Mouse (Mus musculus) forebrain, embryonic 11.5 days (tissue): ENCODE data around the gene Tmsb15b1. TPM values are rescaled to one million over a fixed set of nuclear protein-coding genes. Genes with fewer than 3 reads are reported as not detected.

Experiments
- ATAC-seq: fragments of 200-750 bp; cut with Nextera tagmentation; replicated peaks from 2 replicates; pipeline ENCODE4 v1.8.0; 2017; ENCODE audit warnings: moderate TSS enrichment; ENCODE audit not compliant: low FRiP score
- DNase-seq: peaks from one replicate; pipeline ENCODE4 v3.0.0-alpha.2; 2017; ENCODE audit warnings: low spot score
- H3K27ac ChIP-seq: fragments of 300-500 bp; sonication (generic); 2 replicates; pipeline ENCODE4 v1.5.1; 2014; ENCODE audit warnings: low read depth, low read length
- H3K27me3 ChIP-seq: fragments of 300-500 bp; sonication (generic); 2 replicates; pipeline ENCODE4 v1.6.1; 2014; ENCODE audit warnings: mild to moderate bottlenecking, low read length, mixed read lengths; ENCODE audit not compliant: control insufficient read depth, insufficient read depth
- H3K36me3 ChIP-seq: fragments of 300-500 bp; sonication (generic); 2 replicates; pipeline ENCODE4 v1.6.1; 2014; ENCODE audit warnings: mild to moderate bottlenecking, low read length, moderate library complexity, mixed read lengths; ENCODE audit not compliant: control insufficient read depth, insufficient read depth
- H3K4me1 ChIP-seq: fragments of 300-500 bp; sonication (generic); replicated peaks from 2 replicates; pipeline ENCODE4 v1.6.1; 2014; ENCODE audit warnings: low read length, mixed read lengths; ENCODE audit not compliant: control insufficient read depth, insufficient read depth
- H3K4me2 ChIP-seq: fragments of 300-500 bp; sonication (generic); 2 replicates; pipeline ENCODE4 v1.6.1; 2014; ENCODE audit warnings: low read depth, mild to moderate bottlenecking, low read length, moderate library complexity, mixed read lengths; ENCODE audit not compliant: severe bottlenecking
- H3K4me3 ChIP-seq: fragments of 300-500 bp; sonication (generic); 2 replicates; pipeline ENCODE4 v1.5.1; 2014; ENCODE audit warnings: low read depth, low read length
- H3K9ac ChIP-seq: fragments of 300-500 bp; sonication (generic); 2 replicates; pipeline ENCODE4 v1.6.1; 2014; ENCODE audit warnings: low read length
- H3K9me3 ChIP-seq: fragments of 300-500 bp; sonication (generic); 2 replicates; pipeline ENCODE4 v1.6.1; 2016; ENCODE audit warnings: low read length, mixed read lengths; ENCODE audit not compliant: control insufficient read depth
- polyA plus RNA-seq: library from polyadenylated mRNA; unstranded; fragments of >200 nt; fragmentation: Nextera tagmentation; extraction: Ambion mirVana; gene quantifications from 2 replicates; pipeline ENCODE4 v1.2.1, GENCODE M21; 2014

Gene Tmsb15b1
- polyA plus RNA-seq, 1 experiment from 2014 or later: 25.3 TPM

- DNase-seq (no peak), ATAC-seq (no peak)
- Histone ChIP-seq H3K4me1 (no peaks in the 10 kb centered on the region), H3K9me3 (no peaks in the 10 kb centered on the region; the same call in 1 of the 2 replicates), H3K4me3 (no peak overlapping the region), H3K36me3 (no peaks in the 10 kb centered on the region), H3K4me2 (no peak overlapping the region), H3K9ac (no peak overlapping the region), H3K27ac (no peak overlapping the region), H3K27me3 (no peaks in the 10 kb centered on the region)
Measured at GRCm38 (mm10) chrX:136925863-136926262, 50.8 kb downstream of the Tmsb15b1 start.

Other genes with a start within 250 kb of the Tmsb15b1 start
- gene Morf4l2, start 233.2 kb downstream of the Tmsb15b1 start, polyA plus RNA-seq: 550 and 558 TPM in 2 replicates
- not detected in 2 replicates for gene Glra4, start 196.7 kb downstream of the Tmsb15b1 start, polyA plus RNA-seq
- 6.8 and 7.4 TPM in 2 replicates for gene Plp1, start 154.2 kb downstream of the Tmsb15b1 start, polyA plus RNA-seq
- 2.1 and 2.4 TPM in 2 replicates for gene Rab9b, start 108.1 kb downstream of the Tmsb15b1 start, polyA plus RNA-seq
- gene H2bfm, start 49.5 kb downstream of the Tmsb15b1 start, polyA plus RNA-seq: not detected in 2 replicates
- 49.6 and 58.7 TPM in 2 replicates for gene Tmsb15b2, start 1.4 kb downstream of the Tmsb15b1 start, polyA plus RNA-seq
- 4.6 and 7.0 TPM in 2 replicates for gene Tmsb15l, start within 50 bp of the Tmsb15b1 start, polyA plus RNA-seq
- 94.4 and 99.1 TPM in 2 replicates for gene Zcchc18, start 16.3 kb upstream of the Tmsb15b1 start, polyA plus RNA-seq
- 13.7 and 14.6 TPM in 2 replicates for gene Slc25a53, start 61.4 kb upstream of the Tmsb15b1 start, polyA plus RNA-seq
- 14.6 and 17.1 TPM in 2 replicates for gene Fam199x, start 72.7 kb upstream of the Tmsb15b1 start, polyA plus RNA-seq
- gene Esx1, start 145.2 kb upstream of the Tmsb15b1 start, polyA plus RNA-seq: not detected in 2 replicates